Mouse (Mus musculus) spleen, postnatal 14 days (tissue): Measurements from ENCODE around the gene Dppa3.
"Not testable (repeated sequence)": the region's sequence is repeated elsewhere in the genome, so short reads cannot be mapped to it uniquely, and the experiment has no call there.

ENCODE experiments used
- DNase-seq, 2 experiments: peaks; one replicate each; pipeline ENCODE4 v3.0.0; 2021 to 2022; ENCODE audit warnings: low spot score in 2 of 2

The Dppa3 gene

GRCm38 (mm10) chr6:122609771-122610170 lies 16.4 kb upstream of the Dppa3 start, which contains the start of gene Gdf3:
Gene Gdf3 (minus strand): TSS chr6:122610087.
- DNase-seq = no peak

DNA sequence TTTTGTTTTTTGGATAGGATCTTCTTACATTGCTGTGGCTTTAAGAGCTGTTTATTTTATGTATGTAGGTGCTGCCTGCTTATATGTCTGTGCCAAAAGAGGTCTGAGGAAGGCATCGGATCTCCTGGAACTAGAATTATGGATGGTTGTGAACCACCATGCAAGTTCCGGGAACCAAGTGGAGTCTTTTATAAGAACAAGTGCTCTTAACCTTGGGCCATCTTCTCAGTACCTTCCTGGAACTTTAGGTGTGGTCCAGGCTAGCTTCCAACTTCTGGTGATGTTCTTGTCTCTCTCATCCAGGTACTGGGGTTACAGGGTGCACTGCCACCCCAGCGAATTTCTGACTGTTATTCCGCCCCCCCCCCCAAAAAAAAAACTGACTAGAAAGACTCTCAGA lies 13.8 kb upstream of the Dppa3 start:
- DNase-seq = no peak

DNA sequence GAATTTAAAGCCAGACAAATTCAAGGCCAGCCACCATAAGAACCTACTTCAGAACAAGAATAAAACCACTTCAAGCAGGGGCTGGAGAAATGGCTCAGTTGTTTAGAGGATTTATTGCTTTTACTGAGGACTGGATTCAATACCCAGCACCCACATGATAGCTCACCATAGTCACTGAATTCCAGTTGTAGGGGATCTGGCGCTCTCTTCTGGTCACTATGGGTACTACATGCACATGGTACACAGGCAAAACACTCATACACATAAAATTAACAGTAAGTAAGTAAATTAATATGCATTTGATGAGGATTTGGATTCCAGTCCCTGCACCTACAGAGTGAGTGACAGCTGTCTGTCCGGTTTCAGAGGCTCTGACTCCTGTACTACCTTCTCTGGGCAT lies 12.2 kb upstream of the Dppa3 start:
- DNase-seq = peak in 1 of 2 experiments; percentile 18

- no peak for DNase-seq
These were observed 10.2 kb upstream of the Dppa3 start for GRCm38 (mm10) chr6:122616022-122616421.

- DNase-seq = no peak
These were observed 5.1 kb upstream of the Dppa3 start for GRCm38 (mm10) chr6:122621066-122621465.

- DNase-seq = no peak
These were observed 1.7 kb upstream of the Dppa3 start for GRCm38 (mm10) chr6:122624480-122624879.

GRCm38 (mm10) chr6:122625156-122625555 lies 1.1 kb upstream of the Dppa3 start:
- no peak for DNase-seq

DNA sequence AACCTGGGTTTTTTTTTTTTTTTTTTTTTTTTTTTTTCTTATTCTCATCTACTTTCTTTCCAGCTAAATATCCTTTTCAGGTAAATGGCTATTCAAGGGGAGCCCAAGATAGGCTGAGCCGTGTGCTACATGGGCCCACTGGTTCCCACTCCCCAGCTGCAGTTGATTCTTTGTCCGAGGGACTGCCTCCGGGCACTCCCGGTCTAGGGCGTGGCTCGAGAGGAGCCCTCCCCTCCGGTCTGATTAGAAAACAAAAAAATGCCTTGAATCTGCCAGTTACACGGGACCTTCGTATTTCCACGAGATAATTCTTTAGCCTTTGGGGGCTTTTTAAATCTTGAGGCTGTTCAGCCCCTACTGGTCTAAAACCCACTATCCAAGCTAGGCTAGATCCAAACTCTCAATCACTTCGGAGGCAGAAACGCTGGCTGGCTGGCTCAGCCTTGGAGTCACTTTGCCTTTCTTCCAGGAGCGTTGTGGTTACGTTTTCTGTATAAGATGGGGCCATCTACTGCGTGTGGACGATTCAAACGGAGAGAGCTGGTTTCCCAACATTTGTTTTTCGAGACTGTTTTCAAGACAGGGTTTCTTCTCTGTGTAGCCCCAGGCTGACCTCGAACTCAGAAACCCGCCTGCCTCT lies 1.4 kb downstream of the Dppa3 start:
- DNase-seq = no peak

DNA sequence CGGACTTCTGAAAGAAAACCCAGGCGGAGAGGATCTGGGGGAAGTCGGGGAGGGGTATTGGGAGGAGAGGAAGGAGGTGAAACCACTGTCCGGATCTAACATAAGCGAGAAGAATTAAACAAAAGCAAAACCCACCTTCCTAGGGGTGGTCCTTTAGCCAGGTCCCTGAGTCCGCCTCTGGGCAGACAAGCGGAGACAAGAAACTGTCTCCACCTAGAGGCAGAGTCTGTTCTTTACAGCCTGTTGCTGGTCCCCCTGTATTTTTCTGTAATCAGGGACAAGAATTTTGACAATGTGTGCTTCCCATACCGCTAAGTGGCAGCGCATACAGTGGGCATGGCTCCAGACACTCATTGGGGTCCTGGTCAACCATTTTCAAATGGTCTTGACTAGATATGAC lies 7.2 kb downstream of the Dppa3 start:
- no peak for DNase-seq

DNA sequence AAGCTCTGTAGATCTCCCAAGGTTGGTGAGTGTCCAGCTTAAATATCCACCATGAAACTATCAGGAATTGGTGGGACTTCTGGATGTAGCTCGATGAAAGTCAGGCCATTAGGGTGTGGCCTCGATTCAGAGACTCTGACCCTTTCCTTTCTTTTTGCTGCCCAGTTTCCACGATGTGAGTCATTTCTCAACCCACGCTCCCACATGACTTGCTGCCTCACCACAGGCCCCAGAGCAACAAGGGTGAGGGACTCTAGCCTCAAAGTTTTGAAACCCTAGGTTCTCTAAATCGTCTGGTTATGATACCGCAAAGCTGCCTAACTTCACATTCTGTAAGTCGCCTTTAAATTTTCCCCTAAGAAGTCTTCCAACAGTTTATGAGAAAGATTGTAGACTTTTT lies 9.1 kb downstream of the Dppa3 start:
- no peak for DNase-seq

- DNase-seq = no peak
These were observed 10.5 kb downstream of the Dppa3 start for GRCm38 (mm10) chr6:122636666-122637065.

GRCm38 (mm10) chr6:122637566-122637965 lies 11.4 kb downstream of the Dppa3 start:
- not testable (repeated sequence) for DNase-seq

DNA sequence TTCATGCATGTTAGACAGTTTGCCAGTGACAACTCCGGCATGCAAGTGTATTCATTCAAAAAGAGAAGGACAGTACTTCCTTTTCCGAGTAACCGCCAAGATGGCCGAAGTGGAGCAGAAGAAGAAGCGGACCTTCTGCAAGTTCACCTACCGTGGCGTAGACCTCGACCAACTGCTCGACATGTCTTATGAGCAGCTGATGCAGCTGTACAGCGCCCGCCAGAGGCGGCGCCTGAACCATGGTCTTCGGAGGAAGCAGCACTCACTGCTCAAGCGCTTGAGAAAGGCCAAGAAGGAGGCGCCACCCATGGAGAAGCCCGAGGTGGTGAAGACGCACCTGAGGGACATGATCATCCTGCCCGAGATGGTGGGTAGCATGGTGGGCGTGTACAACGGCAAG lies 18.0 kb downstream of the Dppa3 start:
- not testable (repeated sequence) for DNase-seq

GRCm38 (mm10) chr6:122649903-122650302 lies 23.7 kb downstream of the Dppa3 start:
- no peak for DNase-seq

DNA sequence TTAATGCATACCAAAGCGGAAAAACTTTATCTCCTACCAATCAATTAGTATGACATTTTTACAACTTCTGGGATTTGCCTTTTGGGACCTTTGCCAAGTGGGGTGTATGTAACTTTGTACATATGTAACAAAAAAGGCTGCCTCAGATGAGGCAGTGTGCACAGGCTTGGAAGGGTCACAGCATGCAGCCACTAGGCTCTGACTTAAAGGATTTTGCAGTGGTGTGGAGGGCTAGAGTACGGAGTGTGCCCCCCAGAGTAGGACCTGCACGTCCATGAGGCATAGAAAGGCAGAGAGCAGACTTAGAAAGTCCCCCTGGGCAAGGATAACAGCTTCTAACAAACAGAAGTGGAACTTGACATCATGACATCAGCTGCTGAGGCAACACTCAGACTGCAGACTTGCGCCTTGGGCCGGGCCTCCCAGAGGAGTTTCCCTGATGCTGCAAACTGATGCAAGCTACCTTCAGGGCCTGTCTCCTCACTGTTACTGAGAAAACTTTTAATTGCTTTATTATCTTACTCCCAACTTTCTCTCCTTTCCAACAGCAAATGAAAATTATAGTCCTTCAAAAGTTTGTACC lies 24.3 kb downstream of the Dppa3 start:
- no peak for DNase-seq

DNA sequence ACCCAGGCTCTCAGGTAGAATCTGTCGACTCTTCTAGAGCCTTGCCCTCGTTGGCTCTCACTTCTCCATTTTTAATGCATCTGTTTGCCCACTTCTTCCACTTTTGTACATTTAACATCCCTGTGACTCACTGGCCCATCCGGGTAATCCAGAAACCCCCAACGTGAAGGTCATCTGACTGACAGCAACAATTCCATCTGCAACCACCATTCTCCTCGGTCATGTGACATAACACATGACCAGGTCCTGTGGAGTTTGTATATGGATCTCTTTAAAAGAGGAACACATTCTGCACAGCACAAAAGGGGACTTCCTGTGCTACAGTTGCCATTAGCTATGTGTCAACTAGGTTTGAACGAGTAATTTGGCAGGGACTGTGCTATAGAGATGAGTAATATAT lies 28.1 kb downstream of the Dppa3 start:
- no peak for DNase-seq

DNA sequence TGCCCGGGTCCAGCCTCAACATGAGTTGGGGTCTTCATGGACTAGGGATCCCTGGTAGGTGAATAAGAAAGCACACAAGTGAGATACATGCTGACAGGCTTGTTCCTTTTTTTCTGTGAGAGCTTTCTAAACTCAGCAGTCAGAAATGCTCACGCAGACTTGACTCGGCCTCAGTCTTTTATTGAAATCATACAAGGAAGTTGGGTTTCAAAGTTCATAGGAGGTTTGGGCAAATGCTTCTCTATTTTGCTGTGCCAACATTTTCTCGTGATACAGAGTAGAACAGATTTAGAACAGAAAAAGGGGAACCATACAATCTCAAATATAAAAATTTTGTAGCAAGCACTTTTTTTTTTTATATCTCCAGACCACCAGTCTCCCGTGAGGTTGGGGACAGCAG lies 31.4 kb downstream of the Dppa3 start:
- DNase-seq = no peak

DNA sequence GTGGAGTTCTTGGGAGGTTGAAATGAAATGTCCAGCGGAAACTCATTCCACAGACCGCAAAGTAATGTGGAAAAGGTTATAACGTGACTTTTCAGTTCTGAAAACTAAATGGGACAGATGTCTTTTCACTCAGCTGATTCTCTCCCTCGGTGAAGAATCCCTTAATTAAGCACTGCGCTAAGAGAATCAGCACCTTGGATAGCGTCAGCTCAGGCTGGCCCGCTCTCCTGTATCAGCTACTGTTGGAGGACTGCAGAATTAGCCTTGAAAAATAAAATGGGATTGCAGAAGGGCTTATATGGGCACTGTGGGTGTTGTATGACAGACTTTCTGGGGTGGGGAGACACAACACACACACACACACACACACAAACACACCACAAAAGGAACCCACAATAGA lies 33.4 kb downstream of the Dppa3 start:
- no peak for DNase-seq

DNA sequence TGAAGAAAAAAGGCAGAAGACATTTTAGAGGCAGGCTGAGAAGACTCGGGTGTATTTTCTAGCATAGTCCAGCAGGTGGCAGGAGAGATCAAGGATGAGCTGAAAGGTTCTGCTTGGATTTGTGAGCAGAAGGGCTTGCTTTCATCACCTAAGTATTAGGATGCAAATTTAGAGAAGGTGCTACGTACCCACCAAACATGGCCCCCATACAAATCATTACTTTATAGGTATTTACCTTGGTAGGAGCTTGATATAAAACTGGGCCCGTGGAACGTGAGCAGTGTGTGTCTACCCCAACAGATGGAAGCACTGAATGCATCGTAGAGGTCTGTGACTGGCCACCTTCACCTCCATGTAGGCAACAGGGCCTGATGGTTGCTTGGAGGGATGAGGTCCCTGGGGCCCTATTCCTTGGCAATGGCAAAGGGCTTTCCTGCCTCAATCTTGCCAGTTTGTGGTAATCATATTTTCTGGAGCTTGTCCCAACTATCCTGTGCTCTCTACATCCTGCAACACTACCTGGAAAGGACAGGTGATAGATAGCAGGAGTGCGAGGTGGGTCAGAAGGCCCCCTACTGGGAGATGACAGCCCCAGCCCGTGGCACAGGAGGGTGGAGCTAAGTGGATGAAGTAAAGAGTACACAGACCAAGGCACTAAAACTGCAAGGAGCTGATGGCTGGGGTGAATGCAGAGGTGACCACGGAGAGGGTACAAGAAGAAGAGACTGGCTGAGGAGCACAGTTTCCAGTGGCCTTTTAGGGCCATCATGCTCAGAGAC lies 34.6 kb downstream of the Dppa3 start:
- peak in 1 of 2 experiments; percentile 10 for DNase-seq

DNA sequence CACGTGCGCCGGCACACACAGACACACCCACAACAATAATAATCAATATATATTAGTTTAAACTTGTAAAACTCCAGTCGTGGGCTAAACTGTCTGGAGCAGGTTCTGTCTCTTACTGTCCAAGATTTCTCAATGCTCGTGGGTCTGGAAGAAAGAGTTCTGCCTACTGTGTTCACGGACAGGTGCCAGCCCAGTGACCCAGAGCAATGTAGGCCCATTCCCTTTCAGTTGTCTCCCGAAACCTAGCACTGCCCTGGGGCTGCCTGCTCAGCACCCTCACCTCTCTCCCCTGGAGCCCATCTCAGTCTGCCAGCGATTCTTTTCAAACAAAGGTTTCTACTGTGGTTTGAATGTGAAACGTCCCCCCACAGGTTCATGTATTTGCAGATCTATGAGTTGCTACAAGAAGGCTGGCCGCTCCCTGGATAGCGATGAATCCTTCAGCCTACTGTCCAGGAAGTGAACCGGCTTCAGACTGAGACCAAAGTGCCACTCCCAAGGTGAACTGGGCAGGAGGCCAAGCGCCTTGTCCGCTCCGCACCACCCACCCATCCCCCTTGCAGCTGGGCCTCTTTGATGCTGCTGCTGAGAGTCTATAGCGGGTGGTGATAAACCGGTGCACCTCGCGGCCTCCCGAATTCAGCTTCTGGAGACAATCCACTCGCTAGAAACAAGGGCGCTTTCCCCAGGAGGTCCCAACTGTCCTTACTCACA lies 36.5 kb downstream of the Dppa3 start:
- no peak for DNase-seq

DNA sequence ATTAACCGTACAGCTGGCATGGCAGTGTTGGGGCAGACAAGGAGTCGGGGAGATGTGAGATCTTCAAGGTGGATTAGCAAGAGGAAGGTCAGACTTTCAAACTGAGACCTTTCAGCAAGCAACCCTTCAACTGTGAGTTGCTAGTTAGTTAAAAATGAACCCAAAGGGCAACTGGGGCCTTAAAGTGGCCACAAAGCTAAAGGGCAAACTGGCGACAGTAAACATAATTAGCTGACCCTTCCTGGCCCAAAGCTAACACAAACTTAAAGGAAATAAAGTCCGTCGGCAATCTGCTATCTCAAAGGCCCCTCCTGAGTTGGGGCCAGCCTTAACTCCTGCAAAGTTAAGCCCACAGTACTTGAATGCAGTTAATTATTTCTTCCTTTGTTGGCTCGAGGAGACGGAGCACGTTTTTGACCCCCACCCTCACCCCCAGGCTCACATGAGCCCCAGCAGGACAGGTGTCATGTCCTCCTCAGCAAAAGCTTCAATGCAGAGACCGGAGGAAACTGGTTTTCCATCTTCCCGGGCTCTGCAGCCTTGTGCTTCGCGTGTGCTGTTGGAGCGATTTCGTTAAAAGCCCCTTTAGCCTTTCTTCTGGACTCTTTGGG lies 37.5 kb downstream of the Dppa3 start:
- DNase-seq = no peak

GRCm38 (mm10) chr6:122665866-122666265 lies 39.7 kb downstream of the Dppa3 start:
- no peak for DNase-seq
